Comparison of ENCODE assay signal across 8 mouse cellular contexts in the genomic region with DNA sequence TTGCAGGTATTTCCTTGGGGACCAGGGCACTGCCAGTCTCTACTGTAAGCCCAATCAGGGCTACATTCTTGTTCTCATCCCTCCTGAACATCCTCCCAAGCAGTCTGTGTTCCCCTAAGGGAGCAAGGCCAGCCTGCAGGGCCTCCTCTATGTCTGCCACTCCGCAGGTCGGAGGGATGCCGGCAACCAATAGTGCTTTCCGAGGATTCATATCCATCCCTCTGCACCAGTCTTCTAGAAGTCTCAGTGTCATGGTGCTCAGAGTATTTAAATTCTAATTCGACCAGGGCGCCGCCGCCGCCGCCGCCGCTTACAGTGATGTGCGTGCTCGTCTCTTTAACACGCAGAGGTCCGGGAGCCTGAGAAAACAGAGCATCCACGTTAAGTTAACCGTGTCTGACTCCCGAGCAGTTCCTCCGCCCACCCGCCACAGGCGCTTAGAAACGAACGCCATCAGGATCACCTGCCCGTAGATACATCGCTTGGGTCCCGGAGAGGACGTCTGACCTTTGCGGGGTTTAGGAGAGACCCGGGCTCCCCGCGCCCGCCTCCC. TPM values are rescaled to one million over a fixed set of nuclear protein-coding genes. Genes with fewer than 3 reads are reported as not detected.
DNase-seq lines count a peak whose midpoint lies in the region; ATAC-seq and TF ChIP-seq lines count a peak whose summit lies in the region.

No protein-coding gene starts in this region.

- no peaks in the 10 kb centered on the region; the same call in 1 of the 2 replicates for H3K4me1 ChIP-seq in cerebellum, adult 2 months (ENCODE audit: control insufficient read depth, insufficient read depth, low read length)
- peaks cover 38% of the 10 kb centered on the region for H3K4me1 ChIP-seq in megakaryocyte, embryonic 14.5 days
- peaks cover 13% of the 10 kb centered on the region for H3K4me1 ChIP-seq in intestine, embryonic 16.5 days (ENCODE audit: control insufficient read depth, insufficient read depth, low read length)
- H3K4me1 ChIP-seq in neural tube, embryonic 14.5 days (ENCODE audit: control insufficient read depth, insufficient read depth, low read length) = peaks cover 22% of the 10 kb centered on the region

- peaks cover 22% of the 10 kb centered on the region for H3K36me3 ChIP-seq in megakaryocyte, embryonic 14.5 days (replicated peaks; ENCODE audit: low read length)
- peaks cover 3% of the 10 kb centered on the region; the same call in 1 of the 2 replicates for H3K36me3 ChIP-seq in intestine, embryonic 16.5 days (ENCODE audit: control insufficient read depth, insufficient read depth, low read length)
- H3K36me3 ChIP-seq in neural tube, embryonic 14.5 days (ENCODE audit: control insufficient read depth, insufficient read depth, low read length) = peaks cover 8% of the 10 kb centered on the region; the same call in 1 of the 2 replicates

- peak overlapping the region; percentile 78 for H3K4me2 ChIP-seq in intestine, embryonic 16.5 days (ENCODE audit: low read depth, low read length)
- H3K4me2 ChIP-seq in neural tube, embryonic 14.5 days (ENCODE audit: low read depth, low read length) = peak overlapping the region; percentile 88

- H3K4me3 ChIP-seq in cerebellum, adult 2 months (replicated peaks; ENCODE audit: insufficient read depth, low read depth, low read length) = peak overlapping the region; percentile 95
- H3K4me3 ChIP-seq in megakaryocyte, embryonic 14.5 days (replicated peaks) = peak overlapping the region; percentile 93
- H3K4me3 ChIP-seq in intestine, embryonic 16.5 days (ENCODE audit: low read length) = peak overlapping the region; percentile 71
- peak overlapping the region; percentile 60 for H3K4me3 ChIP-seq in neural tube, embryonic 14.5 days (ENCODE audit: low read depth, low read length)

- ATAC-seq in megakaryocyte, adult 5-6 weeks (ENCODE audit: poor library complexity, severe bottlenecking) = no peak
- ATAC-seq in intestine, embryonic 16.5 days = peak; percentile 61
- ATAC-seq in neural tube, embryonic 14.5 days (ENCODE audit: low read depth) = peak; percentile 60

- TF ChIP-seq CTCF in cerebellum, adult 2 months (IDR thresholded peaks at IDR 0.05; ENCODE audit: borderline replicate concordance, insufficient read depth, low read depth, low read length) = no peak

- DNase-seq in cerebellum, adult 2 months = no peak
- no peak for DNase-seq in cerebellum, adult 11 months
- no peak for DNase-seq in Muller cell, postnatal 12 days (ENCODE audit: inconsistent ontology term)
- DNase-seq in right cerebral cortex, postnatal 10 days (ENCODE audit: low spot score in 2 of 2) = no peak

- no peaks in the 10 kb centered on the region for H3K9me3 ChIP-seq in megakaryocyte, embryonic 14.5 days
- H3K9me3 ChIP-seq in intestine, embryonic 16.5 days (ENCODE audit: control insufficient read depth, low read length) = no peaks in the 10 kb centered on the region
- H3K9me3 ChIP-seq in neural tube, embryonic 14.5 days (ENCODE audit: control insufficient read depth, low read length) = no peaks in the 10 kb centered on the region

- H3K27me3 ChIP-seq in cerebellum, adult 2 months (ENCODE audit: control insufficient read depth, insufficient read depth, low read length) = no peaks in the 10 kb centered on the region
- no peaks in the 10 kb centered on the region for H3K27me3 ChIP-seq in megakaryocyte, embryonic 14.5 days (replicated peaks)
- H3K27me3 ChIP-seq in intestine, embryonic 16.5 days (replicated peaks; ENCODE audit: control insufficient read depth, insufficient read depth, low read length) = no peaks in the 10 kb centered on the region
- no peaks in the 10 kb centered on the region for H3K27me3 ChIP-seq in neural tube, embryonic 14.5 days (ENCODE audit: control insufficient read depth, insufficient read depth, low read length)

- WGBS in cerebellum, adult 2 months = under 1% methylated on average over 33 of the region's 33 CpGs
- WGBS in intestine, embryonic 16.5 days = under 1% methylated on average over 33 of the region's 33 CpGs
- under 1% methylated on average over 33 of the region's 33 CpGs for WGBS in neural tube, embryonic 14.5 days

- peak overlapping the region; percentile 93 for H3K27ac ChIP-seq in cerebellum, adult 2 months (ENCODE audit: insufficient read depth, low read length)
- peak overlapping the region; percentile 94 for H3K27ac ChIP-seq in intestine, embryonic 16.5 days (ENCODE audit: low read length)
- H3K27ac ChIP-seq in neural tube, embryonic 14.5 days (ENCODE audit: low read depth, low read length) = peak overlapping the region; percentile 92

- peak overlapping the region; percentile 86 for H3K9ac ChIP-seq in intestine, embryonic 16.5 days (ENCODE audit: low read depth, low read length)
- peak overlapping the region; percentile 76 for H3K9ac ChIP-seq in neural tube, embryonic 14.5 days (replicated peaks; ENCODE audit: low read depth, low read length)

- TF ChIP-seq POLR2A in cerebellum, adult 2 months (IDR thresholded peaks at IDR 0.05; ENCODE audit: borderline replicate concordance, insufficient read depth, low read length) = no peak

RNA-seq across cellular contexts. Expression of a gene that starts 0.3 kb away (rescaled TPM):
- polyA plus RNA-seq in cerebellum, adult 2 months (2012; rRNA removed) = 11.9 and 13.8 TPM in 2 replicates
- polyA plus RNA-seq in megakaryocyte, embryonic 14.5 days (2012; ENCODE audit: insufficient read depth, low replicate concordance) = 3.3 TPM in 1 of 2 replicates, not detected in the other
- 7.1 and 10.4 TPM in 2 replicates for total RNA-seq in megakaryocyte, adult 5-6 weeks (2015)
- total RNA-seq in megakaryocyte, adult 5-6 weeks (2017) = 9.9 and 12.2 TPM in 2 replicates
- 19.3 and 20.2 TPM in 2 replicates for polyA plus RNA-seq in intestine, embryonic 16.5 days (2015; fragmentation: Nextera tagmentation; extraction: Ambion mirVana)
- 68.8 and 81.1 TPM in 2 replicates for polyA plus RNA-seq in neural tube, embryonic 14.5 days (2014; fragmentation: Nextera tagmentation; extraction: Ambion mirVana)

RNA-seq across cellular contexts. Expression of a gene that starts 0.5 kb away (rescaled TPM):
- 3.7 and 3.9 TPM in 2 replicates for polyA plus RNA-seq in cerebellum, adult 2 months (2012; rRNA removed)
- 1.2 and 2.4 TPM in 2 replicates for polyA plus RNA-seq in megakaryocyte, embryonic 14.5 days (2012; ENCODE audit: insufficient read depth, low replicate concordance)
- 13.4 and 13.9 TPM in 2 replicates for total RNA-seq in megakaryocyte, adult 5-6 weeks (2015)
- 9.7 and 11.4 TPM in 2 replicates for total RNA-seq in megakaryocyte, adult 5-6 weeks (2017)
- polyA plus RNA-seq in intestine, embryonic 16.5 days (2015; fragmentation: Nextera tagmentation; extraction: Ambion mirVana) = 16.9 and 17.2 TPM in 2 replicates
- 12.4 and 12.6 TPM in 2 replicates for polyA plus RNA-seq in neural tube, embryonic 14.5 days (2014; fragmentation: Nextera tagmentation; extraction: Ambion mirVana)

RNA-seq across cellular contexts. Expression of a gene that starts 14.5 kb away (rescaled TPM):
- not detected in 2 replicates for polyA plus RNA-seq in cerebellum, adult 2 months (2012; rRNA removed)
- not detected in 2 replicates for polyA plus RNA-seq in megakaryocyte, embryonic 14.5 days (2012; ENCODE audit: insufficient read depth, low replicate concordance)
- total RNA-seq in megakaryocyte, adult 5-6 weeks (2015) = not detected in 2 replicates
- not detected in 2 replicates for total RNA-seq in megakaryocyte, adult 5-6 weeks (2017)
- not detected in 2 replicates for polyA plus RNA-seq in intestine, embryonic 16.5 days (2015; fragmentation: Nextera tagmentation; extraction: Ambion mirVana)
- polyA plus RNA-seq in neural tube, embryonic 14.5 days (2014; fragmentation: Nextera tagmentation; extraction: Ambion mirVana) = not detected in 2 replicates

RNA-seq across cellular contexts. Expression of a gene that starts 14.5 kb away (rescaled TPM):
- polyA plus RNA-seq in cerebellum, adult 2 months (2012; rRNA removed) = 18.9 and 22.5 TPM in 2 replicates
- polyA plus RNA-seq in megakaryocyte, embryonic 14.5 days (2012; ENCODE audit: insufficient read depth, low replicate concordance) = 10.4 TPM in 1 of 2 replicates, not detected in the other
- 22.2 and 26.1 TPM in 2 replicates for total RNA-seq in megakaryocyte, adult 5-6 weeks (2015)
- total RNA-seq in megakaryocyte, adult 5-6 weeks (2017) = 14.0 and 29.9 TPM in 2 replicates
- 26.7 and 30.0 TPM in 2 replicates for polyA plus RNA-seq in intestine, embryonic 16.5 days (2015; fragmentation: Nextera tagmentation; extraction: Ambion mirVana)
- polyA plus RNA-seq in neural tube, embryonic 14.5 days (2014; fragmentation: Nextera tagmentation; extraction: Ambion mirVana) = 46.9 and 54.2 TPM in 2 replicates

RNA-seq across cellular contexts. Expression of a gene that starts 14.7 kb away (rescaled TPM):
- polyA plus RNA-seq in cerebellum, adult 2 months (2012; rRNA removed) = 24.3 and 25.5 TPM in 2 replicates
- 4.4 and 11.3 TPM in 2 replicates for polyA plus RNA-seq in megakaryocyte, embryonic 14.5 days (2012; ENCODE audit: insufficient read depth, low replicate concordance)
- 15.8 and 21.5 TPM in 2 replicates for total RNA-seq in megakaryocyte, adult 5-6 weeks (2015)
- total RNA-seq in megakaryocyte, adult 5-6 weeks (2017) = 29.5 and 37.3 TPM in 2 replicates
- polyA plus RNA-seq in intestine, embryonic 16.5 days (2015; fragmentation: Nextera tagmentation; extraction: Ambion mirVana) = 32.5 and 33.6 TPM in 2 replicates
- 43.5 and 47.1 TPM in 2 replicates for polyA plus RNA-seq in neural tube, embryonic 14.5 days (2014; fragmentation: Nextera tagmentation; extraction: Ambion mirVana)
